Mouse (Mus musculus) right cerebral cortex, postnatal 36 days (tissue): ENCODE measurements around the gene Xpnpep1.

Experiments
- DNase-seq, 2 experiments: peaks; one replicate each; pipeline ENCODE4 v3.0.0; 2022; ENCODE audit warnings: low spot score in 2 of 2, mixed read lengths in 1 of 2

Gene Xpnpep1

GRCm38 (mm10) chr19:53031957-53032371 is 8.1 kb downstream of the Xpnpep1 start:
- DNase-seq = no peak

DNA sequence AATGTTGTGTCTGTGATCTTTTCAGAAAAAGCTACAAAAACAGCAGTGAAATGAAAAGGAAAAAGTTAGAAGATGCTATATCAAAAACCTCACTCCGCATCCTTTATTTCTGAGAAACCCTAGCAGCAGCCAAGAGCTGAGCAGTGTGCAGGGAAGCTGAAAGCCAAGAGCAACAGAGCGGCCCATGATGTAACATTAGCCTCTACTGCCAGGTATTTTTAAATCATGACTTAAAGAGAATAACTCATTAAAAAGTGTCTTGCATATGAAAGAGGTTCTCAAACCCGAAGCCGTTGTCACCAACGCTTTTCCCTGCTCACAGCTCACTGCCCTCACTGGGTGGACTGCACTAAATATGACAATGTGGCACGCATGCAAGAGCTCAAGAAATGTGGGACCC is 9.7 kb downstream of the Xpnpep1 start:
- no peak for DNase-seq

GRCm38 (mm10) chr19:53029686-53030085 is 10.3 kb downstream of the Xpnpep1 start:
- no peak for DNase-seq

GRCm38 (mm10) chr19:53029045-53029444 is 11.0 kb downstream of the Xpnpep1 start:
- DNase-seq = no peak

GRCm38 (mm10) chr19:53028216-53028615 is 11.8 kb downstream of the Xpnpep1 start:
- DNase-seq = no peak

- DNase-seq = no peak
Observed at GRCm38 (mm10) chr19:53023189-53023588, 16.8 kb downstream of the Xpnpep1 start.

GRCm38 (mm10) chr19:53022037-53022614 is 17.9 kb downstream of the Xpnpep1 start:
- no peak for DNase-seq

- no peak for DNase-seq
Observed at GRCm38 (mm10) chr19:53021537-53021936, 18.5 kb downstream of the Xpnpep1 start.

DNA sequence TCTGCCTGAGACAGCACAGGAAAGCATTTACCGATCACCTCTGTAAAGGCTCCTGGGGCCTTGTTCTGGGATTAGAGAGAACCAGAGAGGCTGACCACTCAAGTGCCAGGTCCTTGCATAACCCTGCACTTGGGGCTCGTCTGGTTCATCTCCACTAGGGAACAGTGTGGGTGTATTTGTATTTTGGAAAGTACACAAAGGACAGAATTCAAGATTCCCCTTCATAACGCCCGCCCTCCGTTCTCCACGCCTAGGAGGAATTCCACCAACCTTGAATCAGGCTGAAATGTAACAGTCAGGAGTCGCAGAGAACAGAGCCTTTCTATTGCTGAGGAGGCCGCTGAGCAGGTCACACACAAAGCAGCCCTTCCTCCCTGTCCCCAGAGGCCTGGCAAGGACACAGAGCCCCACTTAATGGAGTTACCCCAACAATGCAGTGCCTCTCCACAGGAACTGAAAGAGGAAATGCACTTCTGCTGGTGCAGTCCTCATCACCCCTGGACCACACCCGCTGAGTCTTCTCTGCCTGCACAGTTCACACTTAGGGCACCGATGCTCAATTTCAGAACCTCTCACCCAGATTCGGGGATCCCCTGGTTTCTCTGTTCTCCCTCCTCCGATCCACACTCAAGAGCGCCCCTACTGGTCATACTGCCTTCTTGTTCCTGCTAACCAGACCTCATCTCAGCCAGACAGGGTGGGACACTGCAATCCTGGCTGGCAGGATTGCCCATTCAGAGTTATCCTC is 20.1 kb downstream of the Xpnpep1 start:
- DNase-seq = no peak

- no peak for DNase-seq
Observed at GRCm38 (mm10) chr19:53017954-53018353, 22.1 kb downstream of the Xpnpep1 start.

GRCm38 (mm10) chr19:53017248-53017647 is 22.8 kb downstream of the Xpnpep1 start:
- DNase-seq = no peak

GRCm38 (mm10) chr19:53014910-53015710 is 24.9 kb downstream of the Xpnpep1 start:
- DNase-seq = no peak

DNA sequence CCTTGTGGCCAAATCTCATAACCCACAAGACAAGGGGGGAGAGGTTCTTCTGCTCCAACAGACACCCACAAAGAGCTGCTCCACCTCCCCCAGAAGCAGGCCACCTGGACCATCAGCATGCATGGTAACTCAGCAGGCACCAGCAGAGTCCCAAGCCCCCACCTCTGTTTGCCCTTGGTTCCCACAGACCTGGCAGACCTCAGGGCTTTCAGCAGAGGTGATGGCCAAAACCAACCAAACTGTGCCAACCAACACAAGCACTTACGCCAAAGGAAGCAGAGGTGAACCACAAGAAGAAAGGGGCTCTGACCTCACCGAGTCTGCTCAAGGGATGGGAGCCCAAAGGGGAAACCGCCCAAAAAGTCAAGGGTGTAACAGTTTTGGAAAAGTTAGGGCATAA is 26.3 kb downstream of the Xpnpep1 start:
- no peak for DNase-seq

DNA sequence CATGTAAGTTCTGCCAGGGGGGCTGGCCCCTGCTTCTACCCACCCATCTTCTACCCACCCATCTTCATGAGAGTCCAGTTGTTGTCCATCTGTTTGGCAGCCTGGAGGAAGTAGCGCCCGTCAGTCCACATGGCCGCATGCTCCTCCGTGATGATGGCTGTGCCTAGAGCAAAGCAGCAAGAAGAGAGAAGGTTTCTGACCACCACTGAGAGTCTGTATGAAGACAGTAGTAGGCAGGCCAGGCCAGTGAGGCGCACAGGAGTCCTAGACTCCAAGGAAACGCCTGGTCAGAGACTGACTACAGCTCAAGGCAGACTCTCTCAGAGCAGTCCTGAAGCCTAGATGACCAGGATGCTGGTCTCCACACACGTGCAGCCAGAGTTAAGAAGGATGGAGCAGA is 26.7 kb downstream of the Xpnpep1 start:
- DNase-seq = no peak

- no peak for DNase-seq
Observed at GRCm38 (mm10) chr19:53010941-53011340, 29.1 kb downstream of the Xpnpep1 start.

GRCm38 (mm10) chr19:53008921-53009320 is 31.1 kb downstream of the Xpnpep1 start:
- no peak for DNase-seq

DNA sequence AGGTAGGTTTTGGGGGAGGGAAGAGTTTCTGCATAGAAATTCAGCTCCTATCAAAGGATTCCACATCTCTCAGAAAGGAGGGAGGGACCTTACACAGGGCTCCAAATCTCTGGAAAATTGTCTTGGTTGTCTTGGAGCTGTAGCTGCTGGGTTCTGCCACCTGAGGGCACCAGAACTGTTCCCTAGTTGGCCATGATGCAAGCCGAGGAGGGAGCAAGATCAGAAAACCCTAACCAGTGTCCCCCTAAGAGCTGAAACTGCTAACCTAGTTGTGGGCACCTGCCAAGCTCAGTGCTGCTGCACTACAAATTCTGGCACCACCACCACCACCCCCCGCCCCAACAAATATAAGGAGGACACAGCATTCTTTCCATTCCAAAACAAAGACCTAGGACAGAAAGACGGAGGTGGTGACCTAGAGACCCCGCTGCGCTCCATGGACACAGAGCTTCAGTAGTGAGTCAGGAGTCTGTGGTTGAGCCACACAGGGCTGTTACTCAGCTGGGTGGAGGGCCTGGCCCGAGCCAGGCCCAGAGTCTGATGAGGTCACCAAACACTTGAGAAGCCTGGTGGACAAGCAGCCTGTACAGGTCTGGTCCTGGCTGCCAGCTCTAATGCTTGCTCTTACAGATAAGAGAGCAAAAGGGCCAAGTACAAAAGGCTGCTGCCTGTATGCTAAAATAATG is 31.9 kb downstream of the Xpnpep1 start:
- peak; percentile 60 to 64 for DNase-seq

- DNase-seq = no peak
Observed at GRCm38 (mm10) chr19:53005978-53006377, 34.0 kb downstream of the Xpnpep1 start.

DNA sequence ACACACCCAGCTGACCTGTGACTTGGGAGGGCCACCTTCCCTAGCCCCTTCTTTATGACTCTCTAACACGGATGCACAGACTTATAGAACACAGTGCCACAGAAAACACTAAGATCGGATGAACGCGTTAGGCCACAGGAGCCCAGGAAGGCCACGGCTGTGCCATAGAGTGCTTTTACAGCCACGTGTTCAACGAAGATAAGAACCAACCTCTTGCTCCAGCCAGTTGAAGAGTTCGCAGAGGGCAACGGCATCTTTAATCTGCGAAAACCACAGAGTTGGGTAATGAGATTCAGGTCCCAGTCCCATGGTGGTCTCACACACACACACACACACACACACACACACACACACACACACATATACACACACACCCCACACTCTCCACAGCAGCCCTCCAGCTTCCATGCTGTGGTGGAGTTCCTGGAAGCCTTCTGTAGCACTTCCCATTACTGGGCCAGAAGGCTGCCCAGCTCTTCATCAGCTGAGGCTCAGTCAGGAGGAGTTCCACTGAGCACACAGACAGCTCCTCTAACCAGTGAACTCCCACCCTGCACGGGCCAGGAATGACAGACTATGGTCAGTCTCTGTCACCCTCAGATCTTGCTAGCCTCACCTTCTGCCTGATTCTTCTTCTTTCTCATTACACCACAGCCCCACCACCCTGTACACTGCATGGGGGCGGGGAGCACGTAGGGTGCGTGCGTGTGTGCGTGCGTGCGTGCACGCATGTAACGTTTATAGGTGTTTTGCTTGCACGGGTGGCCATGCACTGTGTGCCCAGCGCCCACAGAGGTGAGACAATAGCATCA is 36.3 kb downstream of the Xpnpep1 start:
- DNase-seq = no peak

DNA sequence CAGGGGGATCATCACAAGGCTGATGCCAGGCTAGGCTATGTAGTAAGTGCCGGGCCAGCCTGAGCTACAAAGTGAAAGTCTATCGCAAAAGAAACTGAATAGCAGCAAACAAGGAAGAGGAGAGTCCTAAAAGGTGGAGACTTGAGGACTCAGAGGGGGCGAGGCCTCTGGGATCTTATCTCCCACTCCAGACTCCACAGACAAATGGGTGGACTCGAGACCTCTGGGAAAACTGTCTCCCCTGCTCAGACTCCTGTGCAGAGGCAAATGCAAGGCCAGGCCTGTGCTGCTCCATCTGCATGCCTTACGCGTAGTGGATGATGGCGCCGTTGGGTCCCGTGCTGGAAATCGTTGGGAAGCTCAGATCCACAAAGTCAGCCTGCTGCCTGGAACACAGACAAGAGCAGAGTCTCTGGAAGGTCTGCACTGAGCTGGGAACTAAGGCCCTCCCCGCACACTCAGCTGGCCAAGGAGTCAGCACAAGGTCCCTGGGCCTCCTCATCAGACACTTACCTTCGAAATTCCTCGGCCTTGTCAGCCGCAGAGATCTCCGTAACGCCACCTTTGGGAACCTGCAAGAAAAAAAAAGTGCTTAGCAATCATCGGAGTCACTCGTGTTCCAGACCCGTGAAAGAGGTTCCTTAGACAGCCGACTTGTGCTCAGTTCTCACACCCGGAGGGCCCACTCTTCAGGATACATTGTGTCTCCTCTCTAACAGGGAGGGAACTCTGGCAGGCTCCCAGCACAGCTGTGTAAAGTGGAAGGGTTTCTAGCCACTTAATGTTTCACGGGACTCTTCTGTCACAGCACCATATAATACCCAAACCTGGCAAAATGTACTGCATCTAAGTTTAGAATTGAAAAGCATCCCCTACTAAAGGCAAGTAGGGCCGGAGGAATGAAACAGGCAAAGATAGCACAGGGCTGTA is 37.6 kb downstream of the Xpnpep1 start:
- DNase-seq = no peak
